Mouse (Mus musculus): ENCODE results near the gene Smyd2.
A peak's percentile ranks its signal among the peaks of the same experiment; 100 is the strongest.

The Smyd2 gene

DNA sequence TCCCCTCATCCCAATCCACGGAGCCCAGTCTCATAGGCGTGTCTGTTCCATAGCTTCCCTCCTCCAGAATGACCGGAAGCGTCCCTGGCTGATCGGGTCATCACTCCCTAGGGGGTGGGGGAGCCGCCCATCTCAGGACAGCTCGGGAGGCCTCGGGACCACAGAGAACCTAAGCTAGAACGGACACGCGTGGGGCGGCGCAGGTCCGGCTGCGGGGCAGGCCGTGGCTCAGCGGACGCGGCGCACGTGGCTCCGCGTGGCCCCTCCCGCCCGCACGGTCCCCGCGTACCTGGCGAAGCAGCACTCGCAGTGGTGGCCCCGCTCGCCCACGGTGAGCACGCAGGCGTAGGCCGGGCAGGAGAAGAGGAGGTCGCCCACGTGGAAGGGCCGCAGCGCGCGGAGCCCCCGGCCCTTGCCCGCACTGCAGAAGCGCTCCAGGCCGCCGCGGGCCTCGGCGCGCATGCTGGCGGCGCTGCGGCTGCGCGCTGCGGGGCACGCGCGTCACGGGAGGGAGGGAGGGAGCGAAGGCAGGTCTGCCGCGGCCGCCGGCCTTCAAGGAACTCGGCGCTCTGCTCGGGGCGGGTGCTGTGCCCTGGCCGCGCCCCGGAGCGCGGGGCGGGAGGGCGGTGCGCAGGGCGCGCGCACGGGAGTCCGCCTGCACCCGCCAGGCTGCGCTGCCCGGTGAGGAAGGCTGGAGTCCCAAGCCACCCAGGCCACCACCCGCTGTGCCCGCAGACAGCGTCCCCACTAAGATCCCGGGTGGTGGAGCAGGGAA is at the start of gene Smyd2:
Gene Smyd2, minus strand, starts transcription at position 546 of the 775 bp plus-strand sequence.
- peak; percentile 91 for DNase-seq (ENCODE audit: low read depth, low spot score)

DNA sequence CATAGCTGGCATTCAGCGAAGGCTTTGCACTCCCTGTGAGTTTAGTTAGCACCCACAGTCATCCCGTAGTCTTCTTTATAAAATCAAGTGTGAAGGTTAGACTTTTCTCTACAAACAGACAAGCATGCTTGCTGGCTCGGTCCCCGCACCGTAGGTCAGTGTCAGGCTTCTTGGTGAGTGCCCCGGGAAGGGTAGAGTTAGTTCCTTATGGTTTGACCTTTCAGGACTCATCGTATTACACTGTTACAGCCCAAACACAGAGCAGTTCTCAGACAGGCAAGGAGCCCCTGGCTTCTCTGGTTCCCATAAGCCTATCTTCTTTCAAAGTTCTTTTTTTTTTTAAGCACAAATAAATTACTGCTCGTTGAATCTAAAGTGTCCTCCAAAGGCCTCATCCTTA is 48.2 kb upstream of the Smyd2 start:
- no peak for DNase-seq (ENCODE audit: low read depth, low spot score)

DNA sequence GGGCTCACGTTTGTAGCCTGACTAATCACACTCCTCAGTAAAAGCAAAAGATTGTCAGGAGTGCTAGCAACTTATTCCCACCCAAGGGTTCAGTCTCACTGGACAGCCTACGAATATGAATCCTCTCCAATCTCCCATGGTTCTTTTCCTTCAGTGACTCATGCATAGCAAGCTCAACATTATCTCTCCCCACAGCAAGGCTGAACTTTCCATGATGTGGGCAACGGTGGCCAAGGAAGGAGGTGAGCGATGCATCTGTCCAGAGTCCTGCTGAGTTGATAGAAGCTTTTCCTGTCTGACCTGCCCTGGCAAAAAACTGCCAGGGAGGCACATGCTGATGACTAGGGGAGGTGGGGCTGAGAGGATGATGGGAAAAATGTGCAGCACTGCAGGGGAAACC is 45.9 kb upstream of the Smyd2 start:
- peak; percentile 31 for DNase-seq (ENCODE audit: low read depth, low spot score)

DNA sequence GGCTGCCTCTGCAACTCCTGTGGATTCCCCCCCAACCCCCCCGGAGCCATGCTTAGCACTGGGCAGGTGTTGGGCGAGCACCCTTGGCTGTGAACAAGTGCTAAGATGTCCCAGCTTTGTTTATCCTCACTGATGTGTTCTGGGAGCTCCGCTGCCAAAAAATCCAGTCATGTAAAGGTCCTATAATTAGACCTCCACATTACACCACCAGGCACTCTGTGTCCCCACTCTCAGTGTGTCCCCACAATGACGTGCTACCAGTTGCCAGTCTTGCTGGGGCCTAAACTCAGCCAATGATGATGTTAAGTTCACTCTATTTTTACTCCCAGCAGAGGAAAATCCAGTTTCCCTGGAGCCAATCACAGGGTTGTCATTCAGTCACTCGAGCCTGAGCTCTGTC is 38.3 kb upstream of the Smyd2 start:
- peak; percentile 92 for DNase-seq (ENCODE audit: low read depth, low spot score)

DNA sequence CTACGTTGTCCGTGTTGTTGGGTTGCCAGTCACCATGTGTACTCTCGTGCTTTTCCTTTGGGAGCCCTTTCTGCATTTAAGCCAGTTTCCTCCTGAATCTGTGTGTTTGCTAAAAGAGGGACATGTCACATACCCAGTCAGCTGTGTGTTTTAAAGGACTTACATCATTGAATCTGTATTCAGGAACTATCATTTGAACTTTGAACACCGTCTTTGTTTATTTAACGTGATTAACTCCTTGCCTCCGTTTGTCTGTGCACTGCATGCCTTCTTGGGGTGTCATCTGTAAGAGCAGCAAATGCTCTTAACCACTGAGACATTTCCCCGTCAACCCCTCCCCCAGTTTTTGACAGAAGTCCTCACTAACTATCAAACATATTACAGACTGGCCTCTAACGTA is 37.6 kb upstream of the Smyd2 start:
- no peak for DNase-seq (ENCODE audit: low read depth, low spot score)

GRCm38 (mm10) chr1:189951861-189952260 is 29.7 kb upstream of the Smyd2 start:
- peak; percentile 23 for DNase-seq (ENCODE audit: low read depth, low spot score)

DNA sequence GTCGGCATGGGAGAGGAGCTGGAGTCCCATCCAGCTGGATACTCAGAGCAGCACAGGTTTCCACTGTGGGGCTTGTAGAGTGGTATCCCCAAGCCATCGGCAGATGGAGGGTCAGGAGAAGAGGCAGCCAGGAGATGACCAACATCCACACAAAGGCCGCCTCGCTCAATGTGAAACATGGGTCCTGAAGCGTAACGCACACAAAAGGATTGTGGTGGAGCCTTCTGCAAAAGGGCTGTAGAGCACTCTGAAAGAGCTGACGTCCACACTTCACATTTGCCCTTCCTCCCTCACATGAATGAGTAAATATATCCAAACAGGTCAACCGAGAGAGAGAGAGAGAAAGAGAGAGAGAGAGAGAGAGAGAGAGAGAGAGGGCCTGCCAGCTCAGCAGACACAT is 25.2 kb upstream of the Smyd2 start:
- DNase-seq (ENCODE audit: low read depth, low spot score), result no peak

DNA sequence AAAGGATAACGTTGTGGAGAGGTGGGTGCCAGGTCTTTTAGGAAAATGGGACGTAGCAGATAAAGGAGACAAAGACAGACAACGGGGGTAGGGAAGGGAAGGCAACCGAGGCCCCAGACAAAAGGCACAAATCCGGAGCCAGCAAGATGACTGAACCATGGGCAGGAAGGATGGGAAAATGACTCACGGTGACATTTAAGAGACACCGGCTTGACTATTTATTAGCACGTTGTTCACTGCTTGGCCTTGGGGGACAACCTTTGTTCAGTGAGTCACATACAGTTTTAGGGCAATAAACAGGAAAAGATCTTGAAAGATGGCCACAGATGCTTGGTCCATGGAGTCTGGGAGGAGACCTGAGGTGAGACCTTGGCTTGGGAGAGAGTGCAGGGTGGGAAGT is 24.0 kb upstream of the Smyd2 start:
- DNase-seq (ENCODE audit: low read depth, low spot score), result no peak

- DNase-seq (ENCODE audit: low read depth, low spot score), result no peak
Measured at GRCm38 (mm10) chr1:189941786-189942185, 19.6 kb upstream of the Smyd2 start.

DNA sequence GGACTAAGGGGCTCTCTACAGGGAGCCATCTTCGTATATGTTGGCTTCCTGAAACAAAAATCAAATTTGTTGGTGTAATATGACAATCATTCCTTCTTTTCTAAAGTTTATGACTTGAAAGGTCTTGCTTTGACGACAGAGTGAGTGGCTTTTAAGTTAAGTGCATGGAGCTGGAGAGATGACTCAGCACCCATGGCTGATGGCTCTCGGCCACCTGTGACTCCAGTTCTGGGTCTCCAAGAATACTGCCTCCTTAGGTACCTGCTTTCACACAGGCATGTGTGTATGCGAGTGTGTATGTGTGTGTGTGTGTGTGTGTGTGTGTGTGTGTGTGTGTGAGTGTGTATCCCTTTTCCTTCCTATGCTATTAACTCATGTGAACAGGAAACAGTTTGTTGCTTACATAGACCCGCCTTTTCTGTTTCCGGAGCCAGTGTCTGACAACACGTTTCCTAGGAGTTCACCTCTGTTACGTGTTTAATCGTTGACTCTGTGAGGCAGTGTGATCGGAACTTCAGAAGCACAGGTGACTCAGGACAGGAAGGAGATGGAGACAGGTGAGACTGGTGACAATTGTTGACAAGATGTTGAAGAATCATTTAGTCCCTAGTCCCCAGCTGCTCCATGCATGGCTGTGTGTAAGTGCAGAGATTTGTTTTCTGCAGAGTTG is 14.4 kb upstream of the Smyd2 start:
- no peak for DNase-seq (ENCODE audit: low read depth, low spot score)

DNA sequence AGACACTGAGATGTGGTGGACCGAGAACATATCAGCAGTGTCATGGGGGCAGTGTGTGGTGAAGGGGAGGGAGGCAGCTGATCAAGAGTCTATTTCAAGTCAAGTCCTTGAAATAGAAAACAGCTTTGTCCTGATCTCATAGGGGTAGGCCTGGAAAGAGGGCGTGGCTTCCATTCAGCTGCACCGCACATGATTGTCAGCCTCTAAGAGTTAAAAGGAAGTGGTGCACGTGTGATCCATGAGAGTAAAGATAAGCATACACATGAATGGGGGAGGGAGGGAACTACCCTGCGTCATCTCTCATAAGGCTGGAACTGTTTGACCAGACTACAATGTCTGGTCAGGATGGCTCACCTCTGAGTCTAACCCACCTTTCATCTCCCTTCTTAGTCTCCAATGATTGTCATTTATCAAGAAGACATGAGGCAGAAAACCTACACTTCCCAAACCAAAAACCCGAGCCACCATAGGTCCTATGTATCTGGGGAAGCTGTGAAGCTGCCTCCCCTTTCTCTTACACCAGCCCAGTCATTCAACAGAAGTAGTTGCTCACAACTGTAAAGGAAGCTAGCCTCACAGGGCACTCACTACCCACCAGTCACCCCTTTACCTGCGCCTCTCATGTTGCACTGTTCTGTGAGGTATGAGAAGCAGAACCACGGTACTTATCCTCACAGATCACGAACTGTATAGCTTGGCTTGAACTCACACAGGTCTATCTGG is 11.5 kb upstream of the Smyd2 start:
- no peak for DNase-seq (ENCODE audit: low read depth, low spot score)

- DNase-seq (ENCODE audit: low read depth, low spot score), result no peak
Measured at GRCm38 (mm10) chr1:189932976-189933375, 10.8 kb upstream of the Smyd2 start.

DNA sequence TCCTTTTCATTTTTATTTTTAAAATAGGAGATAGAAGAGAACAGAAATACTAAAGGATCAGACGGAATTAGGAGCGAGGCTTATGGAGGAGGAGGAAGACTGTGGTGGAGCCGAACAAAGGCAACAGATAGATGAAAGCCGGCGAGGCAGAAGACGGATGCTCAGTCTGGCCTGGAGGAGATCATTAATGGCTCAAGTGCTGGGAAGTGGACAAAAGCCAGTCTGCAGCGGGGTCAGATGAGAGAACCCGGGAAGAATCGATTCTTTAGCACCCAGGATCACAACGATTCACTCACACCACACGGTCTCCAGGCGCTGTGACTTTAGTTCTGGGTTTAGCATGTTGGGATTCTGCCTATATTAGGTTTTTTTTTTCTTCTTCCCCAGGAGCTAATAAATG is 10.0 kb upstream of the Smyd2 start:
- no peak for DNase-seq (ENCODE audit: low read depth, low spot score)

- DNase-seq (ENCODE audit: low read depth, low spot score), result no peak
Measured at GRCm38 (mm10) chr1:189929896-189930295, 7.7 kb upstream of the Smyd2 start.

- peak; percentile 73 for DNase-seq (ENCODE audit: low read depth, low spot score)
Measured at GRCm38 (mm10) chr1:189927644-189928043, 5.5 kb upstream of the Smyd2 start.

DNA sequence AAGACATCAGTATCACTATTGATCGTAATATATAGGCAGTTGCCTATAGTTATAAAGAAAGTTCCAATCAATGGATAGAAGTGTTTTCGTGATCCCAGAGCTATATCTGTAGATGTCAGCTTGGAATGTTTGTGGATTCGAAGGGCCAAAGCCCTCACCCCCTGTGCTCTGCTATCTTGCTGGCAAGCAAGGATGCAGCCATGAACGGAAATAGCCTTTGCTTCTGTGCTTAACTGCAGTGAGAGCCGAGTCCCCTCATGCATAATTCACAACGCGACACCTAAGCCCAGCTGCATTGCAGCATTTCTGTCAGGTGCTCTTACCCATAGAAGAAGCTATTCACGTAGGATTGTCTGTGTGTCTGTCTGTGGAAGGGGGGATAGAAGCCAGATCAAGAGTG is 4.1 kb upstream of the Smyd2 start:
- no peak for DNase-seq (ENCODE audit: low read depth, low spot score)

GRCm38 (mm10) chr1:189923871-189924568 is 1.9 kb upstream of the Smyd2 start:
- no peak for DNase-seq (ENCODE audit: low read depth, low spot score)

DNA sequence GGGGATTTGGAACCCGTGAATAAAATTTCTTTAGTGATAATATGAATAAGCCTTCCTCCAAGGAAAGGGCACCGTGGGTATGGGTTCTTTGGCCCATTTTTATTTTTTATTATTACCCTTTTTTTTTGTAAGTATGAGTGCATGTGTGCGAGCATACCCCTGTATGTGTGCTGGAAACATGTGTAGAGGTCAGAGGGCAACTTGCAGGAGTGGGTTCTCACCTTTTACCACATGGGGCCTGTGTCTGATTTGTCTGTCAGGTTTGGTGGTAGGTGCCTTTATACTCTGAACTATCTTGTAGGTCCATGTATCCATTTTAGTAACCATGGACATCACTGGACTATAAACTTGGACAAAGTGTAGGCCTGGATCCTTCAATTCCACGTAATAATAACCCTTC is 994 bp upstream of the Smyd2 start:
- DNase-seq (ENCODE audit: low read depth, low spot score), result no peak

DNA sequence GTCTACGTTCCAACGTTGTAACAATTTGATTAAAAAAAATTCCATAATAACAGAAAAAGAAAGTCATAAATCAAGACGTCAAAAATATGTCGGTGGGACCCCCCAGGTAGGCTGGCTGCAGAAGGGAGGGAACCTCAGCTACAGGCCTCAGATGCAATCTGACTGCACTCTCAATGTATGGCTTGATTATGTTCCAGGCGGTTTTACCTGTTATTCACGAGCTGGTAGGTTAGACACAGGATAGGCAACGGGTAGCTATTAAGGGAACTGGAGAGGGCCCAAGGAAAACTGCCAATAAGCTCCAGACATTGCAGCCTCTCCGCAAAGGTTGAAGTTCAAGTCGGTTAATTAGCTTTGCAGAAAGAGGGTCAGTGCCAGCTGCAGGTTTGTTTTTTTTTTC is 558 bp upstream of the Smyd2 start:
- DNase-seq (ENCODE audit: low read depth, low spot score), result no peak

DNA sequence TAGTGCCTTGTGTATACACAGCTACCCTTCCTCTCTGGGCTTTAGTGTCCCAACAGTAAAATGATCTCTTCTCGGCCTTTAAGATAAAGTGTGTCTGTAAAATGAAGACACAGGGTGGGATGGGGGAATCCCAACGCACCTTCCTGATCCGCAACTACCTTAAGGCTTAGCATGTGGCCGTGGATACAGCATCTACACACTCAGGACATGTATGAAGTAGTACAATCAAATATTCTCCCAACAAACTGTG is 670 bp downstream of the Smyd2 start:
- no peak for DNase-seq (ENCODE audit: low read depth, low spot score)

DNA sequence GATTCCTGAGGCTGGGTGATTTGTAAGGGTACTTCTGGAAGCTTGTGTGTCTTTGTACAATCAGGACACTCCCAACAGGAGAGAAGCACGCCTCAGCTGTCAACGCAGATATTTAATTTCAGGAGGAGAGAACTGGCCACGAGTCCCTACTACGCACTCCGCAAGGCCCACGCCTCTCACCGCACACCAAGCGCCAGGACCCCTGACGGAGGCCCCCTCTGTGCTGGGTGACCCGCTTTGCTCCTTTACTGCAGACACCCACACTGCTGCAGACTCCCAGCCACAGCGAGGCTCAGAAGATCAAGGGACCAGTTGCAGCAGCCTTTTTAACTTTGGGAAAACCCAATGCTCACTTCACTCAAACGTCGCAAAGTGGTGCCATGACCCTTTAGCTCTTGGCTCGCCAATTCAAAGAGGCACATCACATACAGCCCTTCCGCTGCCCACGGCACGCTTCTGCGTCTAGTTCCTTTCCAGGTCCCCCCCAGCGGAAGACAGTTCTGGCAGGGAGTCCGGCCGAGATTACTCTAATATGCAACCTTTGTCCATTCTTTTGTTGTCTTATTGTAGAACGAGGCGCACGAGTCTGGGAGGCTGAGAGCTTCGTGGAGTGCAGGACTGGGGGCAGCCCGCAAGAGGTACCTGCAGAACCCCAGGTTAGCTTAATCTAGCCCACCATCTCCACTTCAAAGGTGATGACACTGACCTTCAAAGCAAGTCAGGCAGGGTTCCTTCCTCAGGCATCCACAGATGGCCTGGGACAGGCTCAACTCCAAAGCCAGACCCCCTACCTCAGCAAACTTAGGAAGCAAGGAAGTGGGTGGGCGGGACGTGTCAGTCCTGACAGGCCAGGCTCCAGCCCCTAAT is 1.2 kb downstream of the Smyd2 start:
- peak; percentile 32 for DNase-seq (ENCODE audit: low read depth, low spot score)

Measured in brain, adult 2 months (tissue).